Mouse (Mus musculus) CD4-positive helper T cell, adult 2 months (primary cell): ENCODE results near the gene Nfib.
"Not testable (repeated sequence)": the region's sequence is repeated elsewhere in the genome, so short reads cannot be mapped to it uniquely, and the experiment has no call there.

Experiments used
- DNase-seq: peaks from one replicate; pipeline ENCODE4 v3.0.0-alpha.2; 2012; ENCODE audit warnings: low read depth, missing footprints, low spot score

The Nfib gene

GRCm38 (mm10) chr4:82303362-82303900 lies 402.1 kb downstream of the Nfib start:
- no peak for DNase-seq

DNA sequence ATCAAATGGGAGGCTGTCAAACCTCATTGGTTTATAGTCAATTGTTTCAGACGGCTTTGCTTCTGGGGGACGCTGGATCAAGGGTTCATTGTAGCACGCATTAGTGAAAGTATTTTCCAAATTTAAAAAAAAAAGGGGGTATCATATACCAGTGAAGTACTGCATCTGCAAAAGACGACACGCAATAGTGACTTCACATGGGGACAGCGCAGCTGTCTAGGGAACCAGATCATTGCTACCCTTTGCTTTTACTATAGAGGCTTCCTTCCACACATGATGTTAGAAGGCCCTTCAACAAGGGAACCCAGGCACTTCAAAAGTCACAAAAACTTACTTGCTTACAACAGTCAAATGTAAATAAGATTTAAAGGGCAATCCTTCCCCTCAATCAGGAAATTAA lies 402.6 kb downstream of the Nfib start:
- no peak for DNase-seq

GRCm38 (mm10) chr4:82298606-82299005 lies 406.9 kb downstream of the Nfib start:
- no peak for DNase-seq

- no peak for DNase-seq
These were observed 408.0 kb downstream of the Nfib start for GRCm38 (mm10) chr4:82297562-82297961.

DNA sequence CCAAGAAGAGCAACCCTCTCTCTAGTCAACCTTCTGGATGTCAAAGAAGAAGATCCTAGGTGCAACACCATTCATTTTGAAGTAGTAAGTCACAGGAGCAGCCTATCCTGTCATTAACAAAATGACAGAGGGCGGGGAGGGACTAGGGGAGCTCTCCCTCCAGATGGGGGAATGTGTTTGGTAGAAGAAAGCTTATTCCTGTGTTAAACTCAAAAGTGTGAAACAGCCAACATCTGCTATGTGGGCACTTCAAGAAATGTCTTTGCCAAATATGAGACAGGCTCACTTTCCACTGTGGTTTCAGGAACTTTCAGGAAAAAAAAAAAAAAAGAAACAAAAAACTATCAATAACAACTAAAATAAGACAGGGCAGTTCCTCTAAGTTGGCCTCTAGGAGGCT lies 411.5 kb downstream of the Nfib start:
- no peak for DNase-seq

DNA sequence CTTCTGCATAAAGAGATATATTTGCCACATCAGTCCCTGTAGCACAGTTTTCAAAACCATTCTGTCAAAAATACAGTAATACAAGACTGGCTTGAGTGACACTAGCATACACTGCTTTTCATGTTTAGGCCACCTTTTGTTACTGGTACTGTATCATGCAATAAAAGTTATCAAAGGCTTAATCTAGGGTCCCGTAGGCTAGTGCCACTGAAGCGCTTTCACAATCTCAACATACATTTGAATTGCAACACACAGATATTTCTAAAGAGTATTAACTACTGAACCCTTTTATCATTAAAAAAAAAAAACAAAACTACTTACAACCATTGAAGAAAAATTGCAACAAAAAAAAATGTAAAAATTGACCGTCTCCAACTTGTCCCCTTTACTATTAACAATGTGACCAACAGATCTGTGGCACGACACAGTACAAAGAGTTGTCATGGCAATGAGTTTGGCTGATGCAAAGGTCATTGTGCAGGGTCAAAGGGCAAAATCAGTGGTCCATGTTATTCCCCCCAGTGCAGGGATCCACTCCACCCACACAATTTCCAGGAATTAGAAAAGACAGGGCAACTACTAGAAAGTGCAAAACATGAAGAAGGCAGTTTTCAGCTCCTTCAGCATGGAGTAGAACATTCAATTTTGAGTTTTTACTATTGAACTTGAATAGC lies 414.2 kb downstream of the Nfib start:
- no peak for DNase-seq

DNA sequence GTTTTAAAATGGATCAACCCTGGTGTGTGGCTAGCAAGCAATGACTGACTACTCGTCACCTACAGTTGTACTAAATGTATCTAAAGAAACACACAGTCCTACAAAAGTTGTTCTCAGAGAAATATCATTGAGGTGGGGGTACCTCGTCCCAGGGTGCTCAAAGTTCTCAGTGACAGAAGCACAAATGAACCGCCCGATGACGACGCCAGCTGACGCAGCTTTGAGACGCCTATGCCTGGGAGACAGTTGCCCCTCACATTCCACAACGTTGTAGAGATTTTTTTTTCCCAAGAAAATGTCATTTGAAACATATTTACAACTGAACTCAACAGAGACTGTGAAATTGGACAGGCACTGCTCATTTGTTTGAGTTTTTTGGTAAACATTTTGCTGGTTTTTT lies 414.9 kb downstream of the Nfib start:
- no peak for DNase-seq

- DNase-seq: no peak
These were observed 416.0 kb downstream of the Nfib start for GRCm38 (mm10) chr4:82289596-82289995.

DNA sequence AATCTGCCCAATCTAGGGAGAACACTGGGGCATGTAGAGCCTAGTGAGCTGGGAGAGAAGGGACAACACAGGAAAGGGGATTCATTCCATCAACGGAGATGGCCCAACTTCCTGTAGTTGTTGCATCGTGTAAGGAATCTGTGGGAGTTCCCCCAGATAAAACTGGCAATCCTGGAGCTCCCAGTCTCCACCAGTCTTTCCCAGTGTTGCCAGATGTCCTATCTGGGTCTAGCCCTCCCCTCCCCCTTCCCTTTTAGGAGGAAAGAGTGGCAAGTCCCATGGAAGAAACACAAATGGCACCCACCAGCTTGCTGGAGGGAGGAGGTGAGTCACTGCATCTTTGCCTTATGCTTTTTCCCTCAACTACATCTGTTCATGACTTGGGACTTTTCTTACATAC lies 417.4 kb downstream of the Nfib start:
- no peak for DNase-seq

DNA sequence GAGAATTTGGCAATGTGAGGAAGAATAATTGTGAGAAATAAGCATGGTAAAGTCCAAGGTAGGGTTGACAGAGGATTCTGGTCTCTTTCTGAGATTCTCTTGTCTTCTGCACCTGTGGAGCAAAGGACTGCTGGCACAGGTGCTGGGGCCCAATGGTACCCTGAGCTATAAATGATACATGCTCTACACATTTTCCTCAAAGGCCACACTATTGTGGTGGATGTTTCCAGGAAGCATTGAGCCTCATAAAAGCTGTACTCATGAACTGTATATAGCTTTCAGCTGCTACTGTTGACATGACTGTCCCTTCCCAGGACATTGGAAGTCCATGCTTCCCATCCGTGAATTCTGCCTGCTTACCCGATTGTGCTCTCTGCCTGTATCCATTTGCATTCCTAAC lies 418.1 kb downstream of the Nfib start:
- no peak for DNase-seq

DNA sequence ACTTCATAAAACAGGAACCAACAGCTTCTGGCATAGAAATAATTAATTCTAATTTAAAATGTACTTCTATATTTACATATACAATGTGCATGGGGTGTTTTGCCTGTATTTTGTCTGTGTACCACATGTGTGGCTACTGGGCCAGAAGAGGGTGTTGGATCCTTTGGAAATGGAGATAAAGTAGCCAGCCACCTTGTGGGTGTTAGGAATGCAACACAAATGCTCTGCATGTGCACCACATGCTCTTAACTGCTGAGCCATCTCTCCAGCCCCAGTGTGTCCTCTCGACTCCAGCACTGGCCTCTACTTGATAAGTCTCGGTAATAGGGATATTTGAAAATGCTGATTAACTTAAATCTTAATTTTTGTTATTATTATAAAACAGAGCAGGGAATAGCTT lies 418.6 kb downstream of the Nfib start:
- DNase-seq: no peak

DNA sequence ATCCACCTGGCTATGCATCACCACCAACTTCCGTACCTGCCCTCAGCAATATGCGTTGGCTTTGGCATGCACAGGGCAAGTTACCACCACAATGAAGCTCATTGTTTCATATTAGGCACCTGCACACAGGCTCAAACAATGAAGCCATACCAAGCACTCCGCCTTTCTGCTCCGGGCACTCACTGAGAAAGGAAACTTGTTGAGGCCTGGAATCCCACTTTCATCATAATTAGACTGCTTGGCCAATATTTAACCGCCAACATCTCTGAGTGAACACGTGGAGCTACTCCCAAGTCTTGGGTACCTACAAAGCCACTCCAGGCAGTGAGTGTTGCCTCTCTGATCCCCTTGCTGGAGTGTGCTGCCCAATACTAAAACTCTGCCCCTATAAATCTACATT lies 422.0 kb downstream of the Nfib start:
- no peak for DNase-seq

- DNase-seq: no peak
These were observed 429.6 kb downstream of the Nfib start for GRCm38 (mm10) chr4:82275996-82276395.

DNA sequence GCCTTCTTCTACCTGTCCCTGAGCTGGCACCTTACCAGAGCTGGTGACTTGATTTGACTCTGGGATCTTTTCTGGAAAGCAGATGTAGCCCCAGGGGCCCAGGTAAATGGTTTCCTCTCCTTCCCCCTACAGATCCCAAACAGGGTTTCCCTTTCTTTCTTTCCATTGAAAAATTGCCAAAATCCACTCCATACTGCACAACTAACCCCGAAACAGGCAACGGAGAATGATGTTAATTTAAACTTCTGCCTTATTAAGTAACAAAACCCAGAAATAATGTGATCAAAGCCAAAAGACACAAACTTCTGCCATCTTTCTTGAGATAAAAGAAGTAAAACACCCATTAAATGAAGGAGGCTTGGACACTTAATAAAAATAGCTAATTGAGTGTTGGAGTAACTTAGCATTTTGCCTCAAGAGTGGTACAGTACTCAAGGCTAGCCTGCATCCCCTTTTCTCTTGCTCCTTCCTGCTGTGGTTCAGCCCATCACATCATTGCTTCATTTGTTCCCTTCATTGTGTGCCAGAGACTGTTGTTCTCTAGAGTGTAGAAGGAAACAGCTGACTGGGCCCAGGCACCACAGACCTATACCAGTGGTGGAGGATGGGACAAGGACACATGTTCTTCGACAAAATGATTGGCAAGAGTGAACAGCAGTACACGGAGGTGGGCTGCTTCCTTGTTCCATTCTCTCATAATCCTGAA lies 432.3 kb downstream of the Nfib start:
- no peak for DNase-seq

DNA sequence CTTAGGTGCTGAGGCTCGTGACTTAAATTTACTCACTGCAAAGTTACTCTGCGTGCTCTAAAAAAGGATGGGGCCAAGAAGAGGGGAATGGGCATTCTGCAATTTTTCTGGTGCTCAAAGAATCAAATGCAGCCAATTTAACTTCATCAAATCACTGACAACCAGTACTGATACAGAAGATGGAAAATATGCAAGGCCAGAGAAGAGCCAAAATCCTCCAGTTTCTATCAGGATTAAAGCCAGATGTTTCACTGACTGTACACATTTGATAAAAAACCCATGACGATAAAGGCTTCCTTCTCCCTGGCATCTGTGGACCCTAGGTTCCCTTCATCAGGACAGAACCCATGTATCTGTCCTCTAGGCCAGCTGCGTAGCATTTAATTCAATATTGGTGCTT lies 433.5 kb downstream of the Nfib start:
- no peak for DNase-seq

- DNase-seq: no peak
These were observed 434.0 kb downstream of the Nfib start for GRCm38 (mm10) chr4:82271547-82271946.

DNA sequence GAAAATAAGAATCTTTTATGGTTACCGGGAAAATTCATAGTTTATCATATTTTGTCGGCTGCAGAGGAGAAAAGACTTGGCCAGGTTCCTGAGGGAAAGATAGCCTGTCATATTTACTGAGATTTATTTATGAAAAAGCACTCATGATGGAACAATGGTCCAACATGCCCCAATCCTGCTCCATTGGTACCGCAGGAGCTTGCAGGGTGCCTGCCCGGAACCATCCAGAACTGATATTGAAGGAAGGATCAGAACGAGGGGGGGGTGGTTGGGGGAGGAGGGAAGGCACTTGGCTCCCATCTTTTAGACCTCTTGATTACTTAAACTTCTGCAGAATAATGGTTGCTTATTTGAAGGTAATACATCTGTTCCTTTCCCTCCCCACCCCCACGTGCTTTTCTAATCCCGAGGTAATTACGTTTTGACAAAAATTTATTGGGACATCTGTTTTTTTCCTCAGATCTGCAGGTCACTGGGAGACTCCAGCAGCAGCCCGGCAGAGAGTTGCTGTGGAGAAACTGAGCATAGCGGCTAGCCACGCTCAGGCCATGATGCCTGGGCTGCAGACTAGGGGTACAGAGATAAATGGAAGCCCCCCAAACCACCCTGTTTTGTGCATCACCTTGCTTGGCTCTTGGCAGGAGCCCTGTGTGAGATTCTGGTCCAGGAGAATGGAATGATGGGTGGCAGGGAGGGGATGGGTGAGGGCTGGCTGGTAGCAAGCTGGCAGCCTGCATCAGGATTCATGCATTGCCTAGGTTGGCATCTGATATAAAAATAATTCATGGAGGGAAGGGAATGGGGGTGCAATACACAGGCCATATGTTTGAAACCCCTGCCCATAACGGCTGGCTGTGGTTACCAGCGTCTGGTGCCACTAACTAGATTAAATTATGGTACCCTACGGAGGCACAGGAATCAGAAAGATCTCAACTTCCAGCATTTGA lies 437.4 kb downstream of the Nfib start:
- no peak for DNase-seq

DNA sequence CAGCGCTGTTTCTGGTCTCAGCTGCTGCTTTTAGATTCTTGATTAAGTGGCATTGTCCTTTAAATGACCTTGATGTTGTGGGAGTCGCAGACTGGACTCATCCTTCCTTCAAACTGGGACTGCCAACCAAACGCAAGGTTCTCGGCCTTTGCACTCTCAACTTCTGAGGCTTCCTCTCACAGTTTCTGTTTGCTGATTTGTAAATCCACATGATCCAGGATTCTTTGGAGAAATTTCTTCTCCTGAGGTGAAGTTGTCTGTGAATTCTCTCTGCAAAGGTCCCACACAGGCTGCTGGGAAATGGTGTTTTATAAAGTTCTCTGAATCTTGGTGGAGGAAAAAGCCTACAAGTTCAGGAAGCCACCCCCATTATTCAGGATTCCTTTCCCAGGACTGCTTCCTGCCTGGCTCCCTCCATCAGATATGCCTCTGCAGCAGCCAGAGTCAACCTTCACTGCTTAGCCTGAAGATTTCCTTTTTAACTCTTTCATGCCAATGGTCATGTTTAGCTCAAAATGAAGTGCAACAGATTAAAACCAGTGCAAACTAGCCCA lies 439.4 kb downstream of the Nfib start:
- no peak for DNase-seq

- DNase-seq: not testable (repeated sequence)
These were observed 447.0 kb downstream of the Nfib start for GRCm38 (mm10) chr4:82258545-82258944.

DNA sequence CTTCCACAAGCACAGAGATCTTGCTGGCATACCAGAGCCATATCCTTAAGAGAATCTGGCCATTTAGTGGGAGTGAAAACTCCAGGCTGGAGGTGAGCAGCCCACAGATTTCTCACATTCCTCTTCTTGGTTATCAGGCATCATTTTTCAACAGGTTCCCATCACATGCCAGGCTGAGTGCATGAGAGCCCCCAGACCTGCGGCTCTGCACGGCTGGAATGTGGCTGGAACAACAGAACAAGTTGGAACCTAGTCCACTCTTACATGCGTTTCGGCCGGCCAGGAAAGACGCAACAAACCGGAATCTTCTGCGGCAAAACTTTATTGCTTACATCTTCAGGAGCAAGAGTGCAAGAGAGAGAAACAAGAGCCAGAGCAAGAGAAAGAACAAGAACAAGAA lies 453.5 kb downstream of the Nfib start:
- DNase-seq: no peak

DNA sequence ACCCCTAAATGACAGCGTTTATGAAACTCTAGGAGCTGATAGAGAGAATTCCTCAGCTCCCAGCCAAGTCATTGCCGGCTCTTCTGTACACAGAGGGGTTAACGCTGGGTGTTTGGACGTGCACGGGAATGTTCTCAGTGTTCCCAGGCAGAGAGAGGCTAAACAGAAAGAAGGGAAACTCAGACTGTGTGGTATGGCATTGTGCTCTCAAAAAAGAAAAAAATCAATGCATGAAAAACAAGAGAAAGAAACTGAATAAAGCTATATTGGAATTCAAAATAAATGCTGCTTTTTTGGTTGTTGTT lies 455.2 kb downstream of the Nfib start:
- no peak for DNase-seq
